Mouse (Mus musculus) thymus, postnatal 0 days (tissue): ENCODE results near the gene Sall2. TPM values are rescaled to one million over a fixed set of nuclear protein-coding genes. Genes with fewer than 3 reads are reported as not detected.
"Not testable (repeated sequence)": the region's sequence is repeated elsewhere in the genome, so short reads cannot be mapped to it uniquely, and the experiment has no call there.

Experiments used
- DNase-seq: peaks from one replicate; pipeline ENCODE4 v3.0.0-alpha.2; 2015; ENCODE audit warnings: low spot score
- polyA plus RNA-seq: library from polyadenylated mRNA; unstranded; fragments of >200 nt; fragmentation: Nextera tagmentation; extraction: Ambion mirVana; gene quantifications from 2 replicates; pipeline ENCODE4 v1.2.1, GENCODE M21; 2015

Sall2 gene
- polyA plus RNA-seq, 1 experiment from 2014 or later = 6.2 TPM

GRCm38 (mm10) chr14:52303517-52303916, 25.0 kb downstream of the Sall2 start:
- not testable (repeated sequence) for DNase-seq

- DNase-seq = peak; percentile 27
These were observed 32.9 kb downstream of the Sall2 start for GRCm38 (mm10) chr14:52295558-52296264.

GRCm38 (mm10) chr14:52284191-52284590, 44.4 kb downstream of the Sall2 start:
- no peak for DNase-seq

GRCm38 (mm10) chr14:52283629-52284028, 44.9 kb downstream of the Sall2 start:
- DNase-seq = no peak

GRCm38 (mm10) chr14:52279747-52280120, 48.8 kb downstream of the Sall2 start:
- DNase-seq = no peak

GRCm38 (mm10) chr14:52278932-52279746, 49.4 kb downstream of the Sall2 start, which contains the start of the genes Tox4 and Rab2b:
Gene Tox4 (plus strand): TSS chr14:52279146.
Gene Rab2b (minus strand): TSS chr14:52279545.
- peak; percentile 100 for DNase-seq

GRCm38 (mm10) chr14:52277210-52277609, 51.4 kb downstream of the Sall2 start:
- DNase-seq = no peak

GRCm38 (mm10) chr14:52272781-52273180, 55.8 kb downstream of the Sall2 start:
- no peak for DNase-seq

Other genes starting within 250 kb of the Sall2 start
- 536 and 645 TPM in 2 replicates for gene Hnrnpc, start 224.7 kb downstream of the Sall2 start, polyA plus RNA-seq
- gene Rpgrip1, start 218.1 kb downstream of the Sall2 start, polyA plus RNA-seq = 87.6 and 94.0 TPM in 2 replicates
- gene Supt16, start 131.3 kb downstream of the Sall2 start, polyA plus RNA-seq = 58.9 and 64.1 TPM in 2 replicates
- gene Chd8, start 71.0 kb downstream of the Sall2 start, polyA plus RNA-seq = 31.9 and 40.1 TPM in 2 replicates
- gene Tox4, start 49.6 kb downstream of the Sall2 start, polyA plus RNA-seq = 45.0 and 46.0 TPM in 2 replicates
- 10.9 and 13.2 TPM in 2 replicates for gene Rab2b, start 49.2 kb downstream of the Sall2 start, polyA plus RNA-seq
- 33.9 and 37.6 TPM in 2 replicates for gene Mettl3, start 23.6 kb downstream of the Sall2 start, polyA plus RNA-seq
- not detected in 2 replicates for gene Olfr1513, start 27.6 kb upstream of the Sall2 start, polyA plus RNA-seq
- gene Olfr1512, start 50.4 kb upstream of the Sall2 start, polyA plus RNA-seq = not detected in 2 replicates
- gene Olfr1511, start 68.6 kb upstream of the Sall2 start, polyA plus RNA-seq = not detected in 2 replicates
- not detected in 2 replicates for gene Olfr1510, start 85.6 kb upstream of the Sall2 start, polyA plus RNA-seq
- gene Olfr1509, start 114.2 kb upstream of the Sall2 start, polyA plus RNA-seq = 0.13 TPM in 1 of 2 replicates, not detected in the other
- gene Olfr1508, start 138.7 kb upstream of the Sall2 start, polyA plus RNA-seq = not detected in 2 replicates
- not detected in 2 replicates for gene Olfr1507, start 167.0 kb upstream of the Sall2 start, polyA plus RNA-seq